Mouse (Mus musculus) forebrain, embryonic 16.5 days (tissue): ENCODE data around the gene Proser2. TPM values are rescaled to one million over a fixed set of nuclear protein-coding genes. Genes with fewer than 3 reads are reported as not detected.

ENCODE experiments used
- ATAC-seq: fragments of 200-750 bp; cut with Nextera tagmentation; 2 replicates; pipeline ENCODE4 v1.8.0; 2017; ENCODE audit warnings: mild to moderate bottlenecking, moderate library complexity
- H3K27ac ChIP-seq: fragments of 300-500 bp; sonication (generic); 2 replicates; pipeline ENCODE4 v1.5.1; 2014; ENCODE audit warnings: low read length, control low read depth
- H3K27me3 ChIP-seq: fragments of 300-500 bp; sonication (generic); replicated peaks from 2 replicates; pipeline ENCODE4 v1.6.1; 2014; ENCODE audit warnings: low read length; ENCODE audit not compliant: control insufficient read depth, insufficient read depth
- H3K36me3 ChIP-seq: fragments of 300-500 bp; sonication (generic); 2 replicates; pipeline ENCODE4 v1.6.1; 2014; ENCODE audit not compliant: control insufficient read depth, insufficient read depth
- H3K4me1 ChIP-seq: fragments of 300-500 bp; sonication (generic); replicated peaks from 2 replicates; pipeline ENCODE4 v1.6.1; 2014; ENCODE audit warnings: low read length; ENCODE audit not compliant: control insufficient read depth, insufficient read depth
- H3K4me2 ChIP-seq: fragments of 300-500 bp; sonication (generic); 2 replicates; pipeline ENCODE4 v1.6.1; 2014; ENCODE audit warnings: mild to moderate bottlenecking, low read length, control low read depth
- H3K4me3 ChIP-seq: fragments of 300-500 bp; sonication (generic); replicated peaks from 2 replicates; pipeline ENCODE4 v1.5.1; 2014; ENCODE audit warnings: mild to moderate bottlenecking, low read length, control low read depth
- H3K9ac ChIP-seq: fragments of 300-500 bp; sonication (generic); replicated peaks from 2 replicates; pipeline ENCODE4 v1.6.1; 2014; ENCODE audit warnings: low read depth, low read length, control low read depth
- H3K9me3 ChIP-seq: fragments of 300-500 bp; sonication (generic); 2 replicates; pipeline ENCODE4 v1.6.1; 2016; ENCODE audit warnings: low read length; ENCODE audit not compliant: control insufficient read depth
- WGBS: fragments of 180-500 bp; shearing (Covaris S2); extraction: QIAGEN DNeasy Blood & Tissue Kit; methylation state at CpG from one replicate; pipeline ENCODE4 v1.1.7; 2014; 5-methylcytosine and 5-hydroxymethylcytosine counted together
- polyA plus RNA-seq: library from polyadenylated mRNA; unstranded; fragments of >200 nt; fragmentation: Nextera tagmentation; extraction: Ambion mirVana; gene quantifications from 2 replicates; pipeline ENCODE4 v1.2.1, GENCODE M21; 2015

Proser2 gene
- polyA plus RNA-seq, 1 experiment from 2014 or later = 4.0 TPM

DNA sequence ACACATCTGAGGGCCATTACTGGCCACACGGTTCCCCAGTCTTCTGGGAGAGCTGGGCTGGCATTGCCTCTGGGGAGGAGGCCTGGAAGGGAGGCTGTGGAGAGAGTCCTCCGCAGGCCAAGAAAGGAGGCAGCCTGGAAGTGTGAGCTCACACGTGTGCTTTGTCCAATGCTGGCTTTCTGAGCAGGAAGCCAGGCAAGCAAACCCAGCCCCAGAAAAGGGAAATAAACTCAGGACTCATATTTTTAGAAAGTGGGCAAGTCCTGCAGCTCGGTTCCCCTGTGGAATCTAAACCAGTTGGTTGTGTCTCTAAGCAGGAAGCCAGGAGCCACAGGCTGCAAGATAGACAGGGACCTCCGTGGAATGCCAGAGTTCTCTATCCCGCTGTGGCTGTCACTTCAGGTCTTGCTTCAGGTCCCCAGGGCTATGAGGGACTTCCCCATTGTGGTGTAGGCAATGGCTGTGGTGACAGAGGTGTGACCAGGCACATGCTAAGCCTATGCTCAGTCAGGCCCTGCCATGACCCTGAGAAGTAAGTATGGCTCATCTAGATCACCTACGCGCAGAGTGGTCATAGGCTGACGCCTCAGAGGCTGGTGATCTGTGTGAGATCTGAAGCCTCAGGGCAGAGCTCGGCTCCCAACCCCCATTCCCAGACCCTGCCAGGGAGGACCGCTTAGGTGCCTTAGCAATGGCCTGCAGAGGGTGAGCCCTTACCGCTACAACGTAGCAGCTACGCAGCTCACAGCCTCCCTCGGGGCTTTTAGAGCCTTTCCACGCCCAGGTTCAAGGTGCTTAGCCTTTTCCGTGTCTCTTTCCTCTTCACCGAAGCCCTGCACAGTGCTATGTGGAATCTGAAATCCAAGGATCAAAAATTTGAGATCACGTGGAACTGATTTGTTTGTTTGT is 44.1 kb downstream of the Proser2 start:
- no peak for ATAC-seq
- no peak overlapping the region for H3K27ac ChIP-seq
- WGBS = 83% methylated on average over 19 of the region's 19 CpGs

GRCm38 (mm10) chr2:6083696-6084095 is 46.3 kb downstream of the Proser2 start:
- Histone ChIP-seq H3K9ac (no peak overlapping the region), H3K9me3 (no peaks in the 10 kb centered on the region), H3K27me3 (no peaks in the 10 kb centered on the region), H3K36me3 (no peaks in the 10 kb centered on the region), H3K4me1 (no peaks in the 10 kb centered on the region), H3K4me3 (no peak overlapping the region), H3K4me2 (no peak overlapping the region), H3K27ac (no peak overlapping the region)
- no peak for ATAC-seq
- WGBS = 94% methylated on average over 1 of the region's 1 CpGs

More for the DNA sequence above, 44.1 kb downstream of the Proser2 start:
- H3K4me2 ChIP-seq = no peak overlapping the region
- no peak overlapping the region for H3K9ac ChIP-seq
- H3K27me3 ChIP-seq = no peaks in the 10 kb centered on the region
- H3K9me3 ChIP-seq = no peaks in the 10 kb centered on the region
- H3K4me3 ChIP-seq = no peak overlapping the region
- no peaks in the 10 kb centered on the region for H3K4me1 ChIP-seq
- H3K36me3 ChIP-seq = no peaks in the 10 kb centered on the region

DNA sequence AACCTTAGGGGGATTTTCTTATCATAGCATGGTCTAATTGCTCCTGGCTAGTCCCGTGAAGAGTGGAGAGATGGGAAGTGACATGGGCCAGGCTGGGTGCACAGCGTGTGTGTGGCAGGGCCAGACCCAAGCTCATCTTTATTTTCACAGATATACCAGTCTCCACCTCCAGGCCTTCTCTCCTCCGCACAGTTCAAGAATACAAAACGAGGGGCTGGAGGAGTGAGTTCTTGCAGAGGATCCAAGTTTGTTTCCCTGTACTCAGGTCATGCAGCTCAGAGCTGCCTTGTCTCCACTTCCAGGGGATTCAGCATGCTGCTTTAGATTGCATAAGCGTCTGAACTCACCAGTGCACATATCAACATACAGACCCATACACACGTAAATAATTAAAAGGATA is 47.4 kb downstream of the Proser2 start:
- Histone ChIP-seq H3K4me2 (no peak overlapping the region), H3K27ac (no peak overlapping the region), H3K9ac (no peak overlapping the region), H3K9me3 (no peaks in the 10 kb centered on the region), H3K4me3 (no peak overlapping the region), H3K36me3 (no peaks in the 10 kb centered on the region), H3K27me3 (no peaks in the 10 kb centered on the region), H3K4me1 (no peaks in the 10 kb centered on the region)
- ATAC-seq = no peak
- WGBS = 88% methylated on average over 6 of the region's 6 CpGs

DNA sequence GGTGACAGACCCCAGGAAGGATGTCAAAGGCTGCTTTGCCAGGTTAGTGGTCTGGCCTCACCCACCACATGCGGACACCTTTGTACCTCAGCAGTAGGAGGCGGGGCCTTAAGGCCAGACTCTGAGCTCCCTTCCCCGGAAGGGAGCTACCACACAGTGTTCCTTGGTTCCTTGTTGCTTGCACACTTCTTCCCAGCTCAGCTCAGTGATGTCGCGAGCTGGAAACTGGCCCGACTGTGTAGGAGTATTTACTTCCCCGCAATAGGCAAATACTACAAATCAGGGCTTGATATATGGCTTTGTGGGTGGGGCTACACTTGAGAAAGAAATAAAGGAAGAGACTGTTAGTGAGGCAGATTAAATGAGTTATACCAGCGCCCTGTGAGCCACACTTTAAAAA is 48.9 kb downstream of the Proser2 start:
- Histone ChIP-seq H3K4me3 (no peak overlapping the region), H3K4me2 (no peak overlapping the region), H3K4me1 (no peaks in the 10 kb centered on the region), H3K27me3 (no peaks in the 10 kb centered on the region), H3K9me3 (no peaks in the 10 kb centered on the region), H3K27ac (no peak overlapping the region), H3K36me3 (no peaks in the 10 kb centered on the region), H3K9ac (no peak overlapping the region)
- 70% methylated on average over 8 of the region's 8 CpGs for WGBS
- ATAC-seq = no peak

- Histone ChIP-seq H3K4me1 (no peaks in the 10 kb centered on the region), H3K27ac (no peak overlapping the region), H3K9ac (no peak overlapping the region), H3K36me3 (no peaks in the 10 kb centered on the region), H3K4me3 (no peak overlapping the region), H3K4me2 (no peak overlapping the region), H3K9me3 (no peaks in the 10 kb centered on the region), H3K27me3 (no peaks in the 10 kb centered on the region)
- WGBS = 91% methylated on average over 1 of the region's 1 CpGs
- no peak for ATAC-seq
Observed at GRCm38 (mm10) chr2:6080037-6080436, 50.0 kb downstream of the Proser2 start.

DNA sequence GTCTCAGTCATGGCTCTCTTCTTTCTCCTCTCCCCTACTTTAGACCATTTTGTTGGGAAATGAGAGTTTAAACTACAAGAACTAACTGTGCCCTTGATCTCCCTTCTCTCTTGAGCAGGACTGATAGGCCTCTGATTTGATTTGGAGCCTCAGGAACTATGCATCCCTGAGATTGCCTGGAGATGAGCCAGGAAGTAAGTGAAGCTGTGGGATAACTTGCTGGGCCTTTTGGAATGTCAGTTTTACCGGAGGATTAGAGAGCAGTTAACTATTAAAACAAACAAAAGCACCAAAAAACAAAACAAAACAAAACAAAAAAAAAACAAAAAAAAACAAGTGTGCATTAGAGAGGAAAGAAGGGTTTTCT is 54.5 kb downstream of the Proser2 start:
- Histone ChIP-seq H3K9me3 (no peaks in the 10 kb centered on the region), H3K36me3 (no peaks in the 10 kb centered on the region), H3K27ac (no peak overlapping the region), H3K4me1 (no peaks in the 10 kb centered on the region), H3K9ac (no peak overlapping the region), H3K27me3 (no peaks in the 10 kb centered on the region), H3K4me3 (no peak overlapping the region), H3K4me2 (no peak overlapping the region)
- ATAC-seq = no peak
- WGBS = 51% methylated on average over 1 of the region's 1 CpGs

- Histone ChIP-seq H3K27ac (no peak overlapping the region), H3K9ac (no peak overlapping the region), H3K4me2 (no peak overlapping the region), H3K36me3 (no peaks in the 10 kb centered on the region), H3K4me1 (no peaks in the 10 kb centered on the region), H3K4me3 (no peak overlapping the region), H3K27me3 (no peaks in the 10 kb centered on the region), H3K9me3 (no peaks in the 10 kb centered on the region)
- WGBS = 80% methylated on average over 10 of the region's 10 CpGs
- ATAC-seq = no peak
Observed at GRCm38 (mm10) chr2:6074891-6075529, 55.0 kb downstream of the Proser2 start.

- no peak for ATAC-seq
- Histone ChIP-seq H3K4me3 (no peak overlapping the region), H3K4me1 (no peaks in the 10 kb centered on the region), H3K9ac (no peak overlapping the region), H3K27me3 (no peaks in the 10 kb centered on the region), H3K4me2 (no peak overlapping the region), H3K36me3 (no peaks in the 10 kb centered on the region), H3K9me3 (no peaks in the 10 kb centered on the region), H3K27ac (no peak overlapping the region)
- WGBS = 87% methylated on average over 7 of the region's 7 CpGs
Observed at GRCm38 (mm10) chr2:6072685-6073260, 57.2 kb downstream of the Proser2 start.

- Histone ChIP-seq H3K9me3 (no peaks in the 10 kb centered on the region), H3K4me1 (no peaks in the 10 kb centered on the region), H3K9ac (no peak overlapping the region), H3K27me3 (no peaks in the 10 kb centered on the region), H3K36me3 (no peaks in the 10 kb centered on the region), H3K4me2 (no peak overlapping the region), H3K27ac (no peak overlapping the region), H3K4me3 (no peak overlapping the region)
- ATAC-seq = no peak
- WGBS = 76% methylated on average over 11 of the region's 11 CpGs
Observed at GRCm38 (mm10) chr2:6071598-6072440, 58.2 kb downstream of the Proser2 start.
